Mouse (Mus musculus) small intestine, adult 2 months (tissue): ENCODE data around the gene Ppp1r1c. TPM values are rescaled to one million over a fixed set of nuclear protein-coding genes. Genes with fewer than 3 reads are reported as not detected.

Experiments used
- H3K27ac ChIP-seq: fragments of 200-500 bp; 2 replicates; pipeline ENCODE4 v1.5.1; 2012; ENCODE audit warnings: low read depth, low read length, control low read depth, inconsistent platforms; ENCODE audit not compliant: insufficient read depth
- H3K27me3 ChIP-seq: fragments of 200-500 bp; 2 replicates; pipeline ENCODE4 v1.6.1; 2012; ENCODE audit warnings: mild to moderate bottlenecking, moderate library complexity, low read length, inconsistent platforms; ENCODE audit not compliant: control insufficient read depth, insufficient read depth
- H3K36me3 ChIP-seq: fragments of 200-500 bp; 2 replicates; pipeline ENCODE4 v1.6.1; 2012; ENCODE audit warnings: mild to moderate bottlenecking, low read length, control low read depth, inconsistent platforms; ENCODE audit not compliant: control insufficient read depth, insufficient read depth
- H3K4me1 ChIP-seq: fragments of 200-500 bp; 2 replicates; pipeline ENCODE4 v1.6.1; 2012; ENCODE audit warnings: low read length, inconsistent platforms, mixed read lengths; ENCODE audit not compliant: control insufficient read depth, insufficient read depth, insufficient read length
- H3K4me3 ChIP-seq: fragments of 200-500 bp; 2 replicates; pipeline ENCODE4 v1.5.1; 2012; ENCODE audit warnings: low read depth, mild to moderate bottlenecking, control low read depth, inconsistent platforms, low read length, moderate library complexity
- CTCF ChIP-seq: fragments of 200-500 bp; IDR thresholded peaks from 2 replicates; pipeline ENCODE4 v1.5.1; 2012; ENCODE audit warnings: low read depth, mild to moderate bottlenecking, control low read depth, inconsistent platforms, low read length, moderate library complexity, mixed read lengths; ENCODE audit not compliant: insufficient replicate concordance, insufficient read length; ENCODE audit errors: extremely low read depth
- POLR2A ChIP-seq: fragments of 200-500 bp; IDR thresholded peaks from 2 replicates; pipeline ENCODE4 v1.6.1; 2012; ENCODE audit warnings: low read depth, mild to moderate bottlenecking, control low read depth, inconsistent platforms, low read length, moderate library complexity
- WGBS: fragments of 180-500 bp; shearing (Covaris S2); methylation state at CpG from one replicate; pipeline ENCODE4 v1.1.7; 2018; 5-methylcytosine and 5-hydroxymethylcytosine counted together
- polyA plus RNA-seq: library from polyadenylated mRNA; depleted of rRNA; stranded (reverse); fragments of >200 nt; gene quantifications from 2 replicates; pipeline ENCODE4 v1.2.3, GENCODE M21; 2012

Gene Ppp1r1c
- polyA plus RNA-seq, 1 experiment: not detected

DNA sequence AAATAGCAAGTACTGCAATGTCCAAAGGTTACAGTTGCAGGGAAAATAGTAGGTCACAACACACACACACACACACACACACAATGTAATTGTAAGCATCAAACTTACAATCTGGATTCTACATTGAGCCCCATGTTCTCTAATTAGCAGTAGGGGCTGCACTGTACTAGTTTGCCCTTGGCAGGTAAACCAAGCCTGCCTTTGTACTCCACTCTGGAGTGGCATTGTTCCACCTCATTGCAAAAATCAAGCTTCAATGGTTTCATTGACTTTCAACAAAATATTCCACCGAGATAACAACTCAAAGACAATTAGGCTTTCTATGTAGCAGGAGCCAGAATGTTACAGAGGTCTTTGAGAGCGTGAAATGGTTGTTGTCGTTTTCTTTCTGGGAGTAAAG is 62.7 kb downstream of the Ppp1r1c start:
- Histone ChIP-seq H3K36me3 (no peaks in the 10 kb centered on the region), H3K27ac (no peak overlapping the region), H3K4me3 (no peak overlapping the region), H3K4me1 (no peaks in the 10 kb centered on the region), H3K27me3 (no peaks in the 10 kb centered on the region)
- TF ChIP-seq POLR2A (no peak), CTCF (no peak)
- 73% methylated on average over 3 of the region's 3 CpGs for WGBS

DNA sequence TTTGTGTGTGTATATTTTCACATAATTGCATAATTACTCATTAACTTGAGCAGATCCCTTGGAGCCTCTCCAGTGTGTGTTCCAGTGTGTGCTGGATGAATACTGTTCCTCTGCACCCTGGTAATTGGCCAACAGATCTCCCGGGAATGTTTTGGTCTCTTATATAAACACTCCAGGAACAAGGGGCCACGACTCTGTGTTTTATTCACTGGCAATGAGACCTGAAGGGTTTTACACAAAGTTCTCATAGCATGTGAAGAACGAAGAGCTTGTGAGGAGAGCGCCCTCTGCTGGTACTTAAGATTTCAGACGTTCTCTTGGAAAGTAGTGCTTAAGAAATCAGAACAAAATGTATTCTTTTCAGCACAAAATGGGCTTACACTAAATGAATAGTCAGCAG is 66.8 kb downstream of the Ppp1r1c start:
- TF ChIP-seq CTCF (no peak), POLR2A (no peak)
- Histone ChIP-seq H3K4me3 (no peak overlapping the region), H3K27me3 (no peaks in the 10 kb centered on the region), H3K27ac (no peak overlapping the region), H3K4me1 (no peaks in the 10 kb centered on the region), H3K36me3 (no peaks in the 10 kb centered on the region)
- WGBS: 2% methylated on average over 5 of the region's 5 CpGs

DNA sequence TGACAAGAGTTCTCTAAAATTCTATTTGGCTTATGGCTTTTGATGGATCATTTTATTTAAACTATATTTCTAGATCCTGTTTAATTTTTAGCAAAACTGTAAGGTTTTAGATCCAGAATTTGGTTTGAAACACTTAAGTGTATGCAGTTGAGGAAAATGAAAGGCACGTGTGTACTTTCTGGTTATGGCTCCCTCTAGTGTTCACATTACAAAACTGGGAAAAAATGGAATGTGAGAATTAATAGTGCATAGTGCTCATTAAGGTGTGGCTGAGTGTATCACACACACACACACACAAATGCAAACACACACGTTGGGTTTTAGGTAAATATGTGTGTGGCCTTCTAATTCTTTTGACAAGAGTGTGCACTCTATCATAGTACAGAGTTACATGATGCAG is 70.2 kb downstream of the Ppp1r1c start:
- TF ChIP-seq CTCF: no peak
- TF ChIP-seq POLR2A: no peak
- Histone ChIP-seq H3K4me1 (no peaks in the 10 kb centered on the region), H3K4me3 (no peak overlapping the region), H3K27ac (no peak overlapping the region), H3K27me3 (no peaks in the 10 kb centered on the region), H3K36me3 (no peaks in the 10 kb centered on the region)
- WGBS: 66% methylated on average over 2 of the region's 2 CpGs

DNA sequence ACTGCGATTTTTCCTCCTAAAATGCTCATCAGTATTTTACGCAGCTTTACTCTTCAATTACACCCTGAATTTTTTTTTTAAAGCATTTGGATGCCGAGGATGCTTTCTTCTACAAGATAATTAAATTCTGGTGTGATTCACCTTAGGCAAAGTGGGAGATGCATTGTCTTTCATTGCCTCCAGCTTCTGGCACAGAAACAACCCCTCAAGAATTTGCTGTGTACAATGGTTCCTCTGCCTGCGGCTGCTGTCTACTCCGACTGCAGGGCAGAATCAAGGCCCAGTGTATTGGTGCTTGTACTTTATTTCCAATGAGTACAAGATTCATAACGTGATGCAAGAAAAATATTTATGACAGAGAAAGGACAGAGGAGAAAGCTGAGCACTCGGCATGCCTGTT is 73.2 kb downstream of the Ppp1r1c start:
- H3K27me3 ChIP-seq: no peaks in the 10 kb centered on the region
- no peak overlapping the region for H3K4me3 ChIP-seq
- whole genome bisulfite sequencing: 71% methylated on average over 7 of the region's 7 CpGs
- no peaks in the 10 kb centered on the region for H3K4me1 ChIP-seq
- no peak overlapping the region for H3K27ac ChIP-seq
- no peaks in the 10 kb centered on the region for H3K36me3 ChIP-seq
- TF ChIP-seq POLR2A (no peak), CTCF (no peak)

DNA sequence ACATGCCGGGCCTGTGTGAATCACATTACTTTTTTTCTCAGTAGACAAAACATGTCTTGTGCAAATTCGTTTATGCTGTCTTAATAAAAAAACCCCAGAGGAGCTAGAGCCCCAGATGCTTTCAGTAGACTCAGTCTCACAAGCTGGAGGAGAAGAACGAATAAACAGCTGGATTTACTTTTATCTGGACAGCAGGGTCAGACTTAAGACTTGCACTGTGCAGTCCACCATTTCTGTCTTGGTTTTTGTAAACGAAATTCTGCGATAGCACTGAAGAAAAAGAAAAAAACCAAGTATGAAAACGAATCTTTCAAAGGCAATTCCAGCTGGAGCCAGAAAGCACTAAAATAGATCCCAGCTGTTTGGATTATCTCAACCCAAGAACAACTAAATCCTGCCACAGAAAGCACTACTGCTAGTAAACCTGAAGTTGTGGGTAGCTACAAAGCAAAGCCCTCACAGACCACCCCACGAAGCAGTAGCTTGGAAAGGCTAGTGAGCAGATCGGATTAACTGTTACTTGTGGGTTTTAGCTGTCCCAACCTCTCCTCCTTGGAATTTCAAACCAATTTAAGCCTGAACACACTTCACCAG is 78.1 kb downstream of the Ppp1r1c start:
- Histone ChIP-seq H3K27ac (peak overlapping the region; percentile 27; the same call in 1 of the 2 replicates), H3K4me3 (no peak overlapping the region), H3K36me3 (no peaks in the 10 kb centered on the region), H3K4me1 (no peaks in the 10 kb centered on the region), H3K27me3 (no peaks in the 10 kb centered on the region)
- TF ChIP-seq POLR2A: no peak
- TF ChIP-seq CTCF: no peak
- 62% methylated on average over 8 of the region's 8 CpGs for WGBS

DNA sequence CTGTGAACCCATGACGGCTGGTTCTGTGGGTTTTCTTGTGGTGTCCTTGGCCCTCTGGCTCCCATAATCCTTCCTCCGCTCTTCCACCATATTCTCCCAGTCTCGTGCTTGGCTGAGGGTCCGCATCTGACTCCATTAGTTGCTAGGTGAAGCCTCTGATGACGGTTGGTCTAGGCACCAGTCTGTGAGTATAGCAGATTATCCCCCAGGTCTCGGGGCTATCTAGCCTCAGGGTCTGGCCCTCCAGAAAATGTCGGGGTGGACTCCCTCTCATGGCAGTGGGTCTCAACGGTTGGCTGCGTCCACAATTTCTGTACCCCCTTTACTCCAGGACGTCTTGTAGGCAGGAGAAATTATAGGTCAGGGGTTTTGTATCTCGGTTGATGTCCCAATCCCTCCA is 78.9 kb downstream of the Ppp1r1c start:
- Histone ChIP-seq H3K36me3 (no peaks in the 10 kb centered on the region), H3K4me1 (no peaks in the 10 kb centered on the region), H3K27ac (no peak overlapping the region), H3K27me3 (no peaks in the 10 kb centered on the region), H3K4me3 (no peak overlapping the region)
- TF ChIP-seq POLR2A: no peak
- no peak for TF ChIP-seq CTCF
- WGBS: 86% methylated on average over 11 of the region's 11 CpGs

DNA sequence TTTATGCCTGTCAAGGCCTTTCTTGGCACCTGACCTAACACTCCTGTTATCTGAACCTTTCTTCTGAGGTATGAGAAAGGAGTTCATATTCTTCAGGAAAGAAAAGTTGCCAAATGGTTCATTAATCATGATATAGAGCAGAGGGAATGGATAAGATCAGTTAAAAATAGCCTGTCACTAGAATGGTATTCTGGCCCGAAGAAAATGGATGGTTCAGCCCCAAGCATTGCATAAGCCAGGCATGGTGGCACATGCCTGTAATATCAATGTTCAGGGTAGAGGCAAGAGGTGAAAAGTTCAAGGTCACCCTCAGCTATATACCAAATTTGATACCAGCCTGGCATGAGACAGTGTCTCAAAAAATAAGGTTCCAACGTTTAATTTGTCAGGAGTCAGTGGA is 85.6 kb downstream of the Ppp1r1c start:
- 68% methylated on average over 2 of the region's 2 CpGs for WGBS
- Histone ChIP-seq H3K4me1 (no peaks in the 10 kb centered on the region), H3K4me3 (no peak overlapping the region), H3K27ac (no peak overlapping the region), H3K27me3 (no peaks in the 10 kb centered on the region), H3K36me3 (no peaks in the 10 kb centered on the region)
- no peak for TF ChIP-seq POLR2A
- no peak for TF ChIP-seq CTCF
